Mouse (Mus musculus) ES-Bruce4 (cell line): ENCODE measurements around the gene Arl8a. TPM values are rescaled to one million over a fixed set of nuclear protein-coding genes. Genes with fewer than 3 reads are reported as not detected.

Experiments used
- H3K27ac ChIP-seq: 2 replicates; pipeline ENCODE4 v1.5.1; 2012; ENCODE audit warnings: low read length, inconsistent platforms; ENCODE audit not compliant: insufficient read depth
- H3K27me3 ChIP-seq: 2 replicates; pipeline ENCODE4 v1.6.1; 2012; ENCODE audit warnings: mild to moderate bottlenecking, low read length, inconsistent platforms; ENCODE audit not compliant: control insufficient read depth, poor library complexity, insufficient read depth, severe bottlenecking
- H3K36me3 ChIP-seq: 2 replicates; pipeline ENCODE4 v1.6.1; 2012; ENCODE audit warnings: inconsistent platforms, mild to moderate bottlenecking, low read length, moderate library complexity; ENCODE audit not compliant: control insufficient read depth, poor library complexity, insufficient read depth, severe bottlenecking
- H3K4me1 ChIP-seq: one replicate; pipeline ENCODE4 v1.8.1; 2011; ENCODE audit warnings: low read length; ENCODE audit not compliant: control insufficient read depth, insufficient read depth
- H3K4me3 ChIP-seq: 2 replicates; pipeline ENCODE4 v1.5.1; 2011; ENCODE audit warnings: low read depth, mild to moderate bottlenecking, low read length
- H3K9ac ChIP-seq: 2 replicates; pipeline ENCODE4 v1.6.1; 2012; ENCODE audit warnings: low read depth, mild to moderate bottlenecking, inconsistent platforms; ENCODE audit not compliant: poor library complexity, severe bottlenecking
- H3K9me3 ChIP-seq: replicated peaks from 2 replicates; pipeline ENCODE4 v1.6.1; 2012; ENCODE audit warnings: mild to moderate bottlenecking, low read length, inconsistent platforms; ENCODE audit not compliant: control insufficient read depth, poor library complexity, insufficient read depth, severe bottlenecking
- CTCF ChIP-seq: IDR thresholded peaks from one replicate; pipeline ENCODE4 v1.8.1; 2011; ENCODE audit warnings: low read depth, low read length
- EP300 ChIP-seq: IDR thresholded peaks from 2 replicates; pipeline ENCODE4 v1.6.1; 2011; ENCODE audit warnings: low read depth, low read length; ENCODE audit not compliant: insufficient read depth
- POLR2A ChIP-seq: IDR thresholded peaks from one replicate; pipeline ENCODE4 v1.8.1; 2011; ENCODE audit warnings: low read length; ENCODE audit not compliant: insufficient read depth
- polyA plus RNA-seq: library from polyadenylated mRNA; stranded (reverse); fragments of >200 nt; gene quantifications from 2 replicates; pipeline ENCODE4 v1.2.4, GENCODE M21; 2011; ENCODE audit warnings: low read depth; ENCODE audit not compliant: missing spikeins, insufficient read depth, insufficient read length

The Arl8a gene
- polyA plus RNA-seq, 1 experiment: 94.4 TPM

GRCm38 (mm10) chr1:135177724-135178123, 31.1 kb downstream of the Arl8a start:
- no peaks in the 10 kb centered on the region for H3K27me3 ChIP-seq
- no peaks in the 10 kb centered on the region for H3K36me3 ChIP-seq
- no peak for TF ChIP-seq POLR2A
- TF ChIP-seq EP300: no peak
- TF ChIP-seq CTCF: no peak
- no peak overlapping the region for H3K9ac ChIP-seq
- no peaks in the 10 kb centered on the region for H3K9me3 ChIP-seq
- H3K4me3 ChIP-seq: no peak overlapping the region
- H3K27ac ChIP-seq: no peak overlapping the region
- H3K4me1 ChIP-seq: peaks cover 4% of the 10 kb centered on the region

- no peak for TF ChIP-seq EP300
- no peak for TF ChIP-seq POLR2A
- no peak for TF ChIP-seq CTCF
- peaks cover 10% of the 10 kb centered on the region for H3K4me1 ChIP-seq
- H3K9ac ChIP-seq: no peak overlapping the region
- no peaks in the 10 kb centered on the region for H3K27me3 ChIP-seq
- H3K36me3 ChIP-seq: no peaks in the 10 kb centered on the region
- no peak overlapping the region for H3K4me3 ChIP-seq
- H3K27ac ChIP-seq: no peak overlapping the region
- H3K9me3 ChIP-seq: no peaks in the 10 kb centered on the region
Observed at GRCm38 (mm10) chr1:135178863-135179262, 32.2 kb downstream of the Arl8a start.

GRCm38 (mm10) chr1:135180830-135181229, 34.2 kb downstream of the Arl8a start:
- TF ChIP-seq POLR2A (no peak), EP300 (no peak), CTCF (no peak)
- Histone ChIP-seq H3K27me3 (no peaks in the 10 kb centered on the region), H3K27ac (no peak overlapping the region), H3K4me1 (peaks cover 15% of the 10 kb centered on the region), H3K4me3 (no peak overlapping the region), H3K36me3 (no peaks in the 10 kb centered on the region), H3K9me3 (no peaks in the 10 kb centered on the region), H3K9ac (no peak overlapping the region)

- H3K36me3 ChIP-seq: no peaks in the 10 kb centered on the region
- no peaks in the 10 kb centered on the region for H3K27me3 ChIP-seq
- H3K4me3 ChIP-seq: no peak overlapping the region
- H3K4me1 ChIP-seq: peaks cover 15% of the 10 kb centered on the region
- no peak for TF ChIP-seq CTCF
- no peak for TF ChIP-seq POLR2A
- no peak for TF ChIP-seq EP300
- H3K9ac ChIP-seq: no peak overlapping the region
- H3K27ac ChIP-seq: no peak overlapping the region
- H3K9me3 ChIP-seq: no peaks in the 10 kb centered on the region
Observed at GRCm38 (mm10) chr1:135181275-135181674, 34.7 kb downstream of the Arl8a start.

- Histone ChIP-seq H3K4me3 (no peak overlapping the region), H3K27ac (no peak overlapping the region), H3K9ac (no peak overlapping the region), H3K4me1 (peaks cover 18% of the 10 kb centered on the region), H3K36me3 (no peaks in the 10 kb centered on the region), H3K27me3 (no peaks in the 10 kb centered on the region), H3K9me3 (no peaks in the 10 kb centered on the region)
- TF ChIP-seq CTCF (no peak), EP300 (no peak), POLR2A (no peak)
Observed at GRCm38 (mm10) chr1:135181880-135182623, 35.4 kb downstream of the Arl8a start.

- no peak overlapping the region for H3K27ac ChIP-seq
Observed at GRCm38 (mm10) chr1:135182975-135183374, 36.4 kb downstream of the Arl8a start.

More at GRCm38 (mm10) chr1:135182975-135183374, 36.4 kb downstream of the Arl8a start:
- peaks cover 18% of the 10 kb centered on the region for H3K4me1 ChIP-seq
- no peak overlapping the region for H3K9ac ChIP-seq
- H3K27me3 ChIP-seq: no peaks in the 10 kb centered on the region
- H3K36me3 ChIP-seq: no peaks in the 10 kb centered on the region
- H3K4me3 ChIP-seq: no peak overlapping the region
- no peaks in the 10 kb centered on the region for H3K9me3 ChIP-seq
- TF ChIP-seq CTCF (no peak), POLR2A (no peak), EP300 (peak; percentile 19; the same call in 1 of the 2 replicates)
